Mouse (Mus musculus) liver, embryonic 13.5 days (tissue): ENCODE measurements around the gene Pitpnm1. TPM values are rescaled to one million over a fixed set of nuclear protein-coding genes. Genes with fewer than 3 reads are reported as not detected.

Experiments used
- ATAC-seq: fragments of 200-750 bp; cut with Nextera tagmentation; 2 replicates; pipeline ENCODE4 v1.8.0; 2017; ENCODE audit warnings: low read depth, mild to moderate bottlenecking, moderate number of reproducible peaks, moderate library complexity
- DNase-seq: peaks from one replicate; pipeline ENCODE4 v3.0.0; 2022
- H3K27ac ChIP-seq: fragments of 300-500 bp; sonication (generic); 2 replicates; pipeline ENCODE4 v1.5.1; 2015; ENCODE audit warnings: moderate library complexity, mild to moderate bottlenecking, inconsistent platforms
- H3K27me3 ChIP-seq: fragments of 300-500 bp; sonication (generic); 2 replicates; pipeline ENCODE4 v1.6.1; 2015; ENCODE audit warnings: mild to moderate bottlenecking, inconsistent platforms
- H3K36me3 ChIP-seq: fragments of 300-500 bp; sonication (generic); 2 replicates; pipeline ENCODE4 v1.6.1; 2015; ENCODE audit warnings: mild to moderate bottlenecking, inconsistent platforms
- H3K4me1 ChIP-seq: fragments of 300-500 bp; sonication (generic); replicated peaks from 2 replicates; pipeline ENCODE4 v1.6.1; 2015; ENCODE audit warnings: inconsistent platforms
- H3K4me2 ChIP-seq: fragments of 300-500 bp; sonication (generic); 2 replicates; pipeline ENCODE4 v1.6.1; 2015; ENCODE audit warnings: inconsistent platforms, mild to moderate bottlenecking, moderate library complexity
- H3K4me3 ChIP-seq: fragments of 300-500 bp; sonication (generic); replicated peaks from 2 replicates; pipeline ENCODE4 v1.5.1; 2015; ENCODE audit warnings: mild to moderate bottlenecking, inconsistent platforms
- H3K9ac ChIP-seq: fragments of 300-500 bp; sonication (generic); 2 replicates; pipeline ENCODE4 v1.6.1; 2015; ENCODE audit warnings: mild to moderate bottlenecking, inconsistent platforms
- H3K9me3 ChIP-seq: fragments of 300-500 bp; sonication (generic); replicated peaks from 2 replicates; pipeline ENCODE4 v1.6.1; 2016; ENCODE audit warnings: inconsistent platforms
- WGBS: fragments of 180-500 bp; shearing (Covaris S2); methylation state at CpG from one replicate; pipeline ENCODE4 v1.1.7; 2015; ENCODE audit not compliant: insufficient replicate concordance; 5-methylcytosine and 5-hydroxymethylcytosine counted together
- polyA plus RNA-seq: library from polyadenylated mRNA; unstranded; fragments of >200 nt; fragmentation: Nextera tagmentation; extraction: Ambion mirVana; gene quantifications from 2 replicates; pipeline ENCODE4 v1.2.1, GENCODE M21; 2015

Pitpnm1 gene
- polyA plus RNA-seq, 1 experiment from 2014 or later = 2.8 TPM

DNA sequence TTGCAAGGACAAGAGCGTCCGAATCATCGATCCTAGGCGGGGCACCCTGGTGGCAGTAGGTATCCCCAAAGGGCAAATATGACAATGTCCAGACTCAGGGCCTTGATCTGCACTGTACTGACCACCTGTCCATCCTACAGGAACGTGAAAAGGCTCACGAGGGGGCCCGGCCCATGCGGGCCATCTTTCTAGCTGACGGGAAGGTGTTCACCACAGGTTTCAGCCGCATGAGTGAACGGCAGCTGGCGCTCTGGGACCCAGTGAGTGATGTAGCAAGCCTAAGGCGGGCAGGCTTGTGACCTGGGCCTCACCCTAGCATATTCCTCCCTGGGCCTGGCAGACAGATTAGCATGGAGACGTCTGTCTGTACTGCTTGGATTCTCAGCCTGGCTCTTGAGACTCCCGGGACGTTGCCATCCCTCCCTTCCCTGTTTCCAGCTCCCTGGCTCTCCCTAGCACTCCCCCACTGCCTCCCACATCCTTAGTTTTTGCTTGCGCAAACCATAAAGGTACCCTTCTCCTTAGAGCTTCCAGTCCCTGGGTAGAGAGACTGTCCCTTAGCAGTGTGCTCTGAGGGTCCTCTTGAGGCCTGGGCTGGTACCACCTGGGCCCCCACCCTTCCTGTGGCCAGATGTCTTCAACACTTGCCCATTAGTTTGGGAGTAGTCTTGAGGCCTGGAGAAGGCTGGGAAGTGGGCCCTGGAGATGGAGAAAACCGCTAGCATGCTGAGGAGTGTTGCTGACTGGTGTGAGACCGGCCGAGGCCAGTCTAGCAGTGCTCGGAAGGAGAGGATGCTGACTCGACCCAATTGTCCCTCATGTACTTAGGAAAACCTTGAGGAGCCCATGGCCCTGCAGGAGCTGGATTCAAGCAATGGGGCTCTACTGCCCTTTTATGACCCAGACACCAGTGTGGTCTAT, 51.0 kb downstream of the Pitpnm1 start:
- Histone ChIP-seq H3K36me3 (peaks cover 44% of the 10 kb centered on the region), H3K9ac (no peak overlapping the region), H3K4me2 (no peak overlapping the region), H3K4me3 (no peak overlapping the region), H3K27ac (no peak overlapping the region), H3K4me1 (peaks cover 76% of the 10 kb centered on the region), H3K27me3 (no peaks in the 10 kb centered on the region), H3K9me3 (0 out of 2 replicates have a peak, but pooled peaks cover 2% of the 10 kb centered on the region)
- no peak for ATAC-seq
- DNase-seq = no peak
- WGBS = 80% methylated on average over 22 of the region's 22 CpGs

DNA sequence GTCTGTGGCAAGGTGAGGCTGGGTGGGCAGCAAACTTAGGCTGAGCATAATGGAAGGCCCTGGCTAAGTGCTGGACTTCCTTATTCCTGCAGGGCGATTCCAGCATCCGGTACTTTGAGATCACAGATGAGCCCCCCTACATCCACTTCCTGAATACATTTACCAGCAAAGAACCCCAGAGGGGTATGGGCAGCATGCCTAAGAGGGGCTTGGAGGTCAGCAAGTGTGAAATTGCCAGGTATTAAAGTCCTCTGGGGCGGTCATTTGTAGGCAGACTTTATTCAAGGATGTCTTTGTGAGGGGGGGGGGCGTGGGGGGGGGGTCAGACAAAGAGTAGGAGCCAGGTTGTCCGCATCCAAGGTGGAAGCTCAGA, 51.7 kb downstream of the Pitpnm1 start:
- WGBS = 67% methylated on average over 5 of the region's 5 CpGs
- H3K4me3 ChIP-seq = no peak overlapping the region
- H3K27me3 ChIP-seq = no peaks in the 10 kb centered on the region
- DNase-seq = no peak
- no peak overlapping the region for H3K27ac ChIP-seq
- peaks cover 51% of the 10 kb centered on the region for H3K36me3 ChIP-seq
- no peak for ATAC-seq
- H3K4me2 ChIP-seq = no peak overlapping the region
- no peaks in the 10 kb centered on the region for H3K9me3 ChIP-seq
- H3K4me1 ChIP-seq = peaks cover 77% of the 10 kb centered on the region
- no peak overlapping the region for H3K9ac ChIP-seq

DNA sequence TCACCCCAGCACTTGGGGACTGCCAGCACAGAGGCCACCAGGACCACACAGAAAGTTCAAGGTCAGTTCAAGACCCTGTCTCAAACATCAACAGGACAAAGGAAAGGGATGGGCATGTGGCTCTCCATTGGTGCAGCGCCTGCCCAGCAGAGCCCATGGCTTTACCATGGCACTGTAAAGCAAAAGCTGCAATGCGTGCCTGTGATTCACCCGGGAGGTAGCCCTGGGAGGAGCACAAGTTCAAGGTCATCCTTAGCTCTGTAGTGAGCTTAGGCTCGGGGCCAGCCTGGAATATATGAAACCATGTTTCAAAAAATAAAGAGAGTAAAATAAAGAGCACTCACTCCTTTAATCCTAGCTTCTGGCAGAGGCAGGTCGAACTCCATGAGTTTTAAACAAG, 52.1 kb downstream of the Pitpnm1 start:
- H3K4me2 ChIP-seq = no peak overlapping the region
- 75% methylated on average over 5 of the region's 5 CpGs for WGBS
- peaks cover 77% of the 10 kb centered on the region for H3K4me1 ChIP-seq
- H3K27me3 ChIP-seq = no peaks in the 10 kb centered on the region
- no peaks in the 10 kb centered on the region for H3K9me3 ChIP-seq
- H3K4me3 ChIP-seq = no peak overlapping the region
- ATAC-seq (no peak), DNase-seq (no peak)
- H3K36me3 ChIP-seq = peaks cover 55% of the 10 kb centered on the region
- no peak overlapping the region for H3K27ac ChIP-seq
- H3K9ac ChIP-seq = no peak overlapping the region

DNA sequence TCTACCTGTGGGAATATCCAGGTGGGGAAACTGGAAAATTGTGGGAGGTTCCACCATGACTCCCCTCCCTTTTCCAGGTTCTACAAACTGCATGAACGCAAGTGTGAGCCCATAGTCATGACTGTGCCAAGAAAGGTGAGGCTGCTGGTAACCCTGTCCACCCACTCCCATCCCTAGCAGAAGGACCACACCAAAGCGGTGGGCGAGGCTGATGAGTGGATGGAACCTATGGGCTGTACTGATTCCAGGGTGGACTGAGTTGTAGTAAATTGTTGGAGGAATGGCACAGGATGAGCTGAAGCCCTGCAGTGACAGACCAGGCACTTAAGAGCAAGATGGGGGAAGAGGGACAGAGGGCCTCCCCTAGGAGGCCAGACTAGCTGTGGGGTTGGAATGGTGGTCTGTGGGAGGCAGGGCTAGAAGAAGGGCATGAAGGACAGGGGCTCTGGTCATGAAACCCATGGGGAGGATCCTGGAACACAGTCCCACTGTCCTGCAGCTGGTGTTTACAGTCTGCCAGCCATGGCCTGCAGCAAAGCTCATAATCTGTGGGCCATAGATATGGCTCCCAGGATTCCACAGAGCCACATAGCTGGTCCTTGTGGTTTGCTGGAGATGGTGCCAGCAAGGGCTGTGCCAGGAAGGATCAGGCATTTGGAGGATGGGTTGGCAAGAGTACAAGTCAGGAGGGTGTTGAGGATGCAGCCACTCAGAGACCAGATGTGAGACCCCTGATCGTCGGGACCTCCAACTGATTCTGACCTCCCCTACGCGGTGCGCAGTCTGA, 52.8 kb downstream of the Pitpnm1 start:
- DNase-seq = no peak
- H3K27ac ChIP-seq = no peak overlapping the region
- no peak overlapping the region for H3K4me3 ChIP-seq

DNA sequence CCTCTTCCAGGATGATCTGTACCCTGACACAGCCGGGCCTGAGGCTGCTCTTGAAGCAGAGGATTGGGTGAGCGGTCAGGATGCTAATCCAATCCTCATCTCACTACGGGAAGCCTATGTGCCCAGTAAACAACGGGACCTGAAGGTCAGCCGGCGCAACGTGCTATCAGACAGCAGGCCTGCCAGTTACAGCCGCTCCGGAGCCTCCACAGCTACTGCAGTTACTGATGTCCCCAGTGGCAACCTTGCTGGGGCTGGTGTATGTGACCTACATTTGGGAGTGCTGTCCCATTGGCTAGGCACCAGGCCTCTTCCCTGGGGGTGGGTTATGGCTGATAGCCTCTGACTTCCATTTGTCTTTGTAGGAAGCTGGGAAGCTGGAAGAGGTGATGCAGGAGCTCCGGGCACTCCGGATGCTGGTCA, 53.4 kb downstream of the Pitpnm1 start, which contains the start of gene Ptprcap:
TSS of gene Ptprcap (plus strand) at position 373 of the 423 bp plus-strand sequence.
- Histone ChIP-seq H3K4me3 (peak within 1 kb of the TSS; percentile 33; the same call in 1 of the 2 replicates), H3K27ac (peak within 1 kb of the TSS; percentile 55; the same call in 1 of the 2 replicates), H3K9me3 (no peaks in the 10 kb centered on the region), H3K27me3 (no peaks in the 10 kb centered on the region), H3K4me1 (peaks cover 66% of the 10 kb centered on the region), H3K9ac (peak within 1 kb of the TSS; percentile 51), H3K4me2 (peak within 1 kb of the TSS; percentile 41; the same call in 1 of the 2 replicates), H3K36me3 (peaks cover 68% of the 10 kb centered on the region)
- no peak for DNase-seq
- ATAC-seq = no peak
- 78% methylated on average over 11 of the region's 11 CpGs for WGBS

More for the DNA sequence above, 52.8 kb downstream of the Pitpnm1 start:
- peaks cover 72% of the 10 kb centered on the region for H3K4me1 ChIP-seq
- 79% methylated on average over 8 of the region's 8 CpGs for WGBS
- H3K4me2 ChIP-seq = no peak overlapping the region
- H3K27me3 ChIP-seq = no peaks in the 10 kb centered on the region
- H3K9ac ChIP-seq = no peak overlapping the region
- ATAC-seq = no peak
- peaks cover 62% of the 10 kb centered on the region for H3K36me3 ChIP-seq
- no peaks in the 10 kb centered on the region for H3K9me3 ChIP-seq

DNA sequence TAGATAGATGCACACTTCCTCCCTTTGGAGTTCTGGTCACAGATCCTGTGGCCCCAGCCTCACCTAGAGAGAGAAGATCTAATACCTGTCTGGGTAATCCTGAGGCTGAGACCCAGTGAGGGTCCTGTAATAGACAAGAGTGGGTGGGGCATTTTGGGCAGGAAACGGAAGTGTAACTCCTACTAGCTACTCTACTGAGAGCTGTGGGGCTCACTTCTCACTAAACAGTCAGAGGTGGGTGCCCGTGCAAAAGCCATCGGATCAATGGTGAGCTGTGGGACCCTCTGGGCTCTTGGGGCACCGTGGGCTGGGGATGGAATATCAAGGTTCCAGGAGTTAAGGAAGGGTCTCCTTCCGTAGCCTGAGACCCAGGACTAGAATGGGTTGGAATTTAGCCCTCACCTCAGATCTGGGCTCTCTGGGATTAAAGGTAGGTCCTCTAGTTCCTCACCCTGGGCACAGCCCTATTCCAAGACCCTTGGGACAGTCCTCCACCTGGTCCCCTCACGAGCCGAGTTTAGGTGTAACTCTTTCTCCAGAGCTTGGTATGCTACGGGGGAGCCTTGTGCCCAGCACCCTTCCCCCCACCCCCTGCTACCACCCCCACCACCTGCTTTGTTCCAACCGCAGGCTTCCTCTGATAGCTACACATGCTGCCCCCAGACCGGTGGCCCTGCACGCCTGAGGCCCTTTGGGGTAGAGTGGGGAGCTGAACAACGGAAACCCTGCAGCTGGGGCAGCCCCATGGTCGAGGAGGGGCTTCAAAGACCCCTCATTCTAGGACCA, 54.8 kb downstream of the Pitpnm1 start:
- ATAC-seq (peak; percentile 22; the same call in 1 of the 2 replicates), DNase-seq (no peak)
- Histone ChIP-seq H3K4me1 (peaks cover 54% of the 10 kb centered on the region), H3K9me3 (no peaks in the 10 kb centered on the region), H3K27ac (peak overlapping the region; percentile 55), H3K36me3 (peaks cover 82% of the 10 kb centered on the region), H3K9ac (peak overlapping the region; percentile 51), H3K4me2 (peak overlapping the region; percentile 41), H3K27me3 (no peaks in the 10 kb centered on the region), H3K4me3 (peak overlapping the region; percentile 33)
- 25% methylated on average over 13 of the region's 13 CpGs for WGBS

DNA sequence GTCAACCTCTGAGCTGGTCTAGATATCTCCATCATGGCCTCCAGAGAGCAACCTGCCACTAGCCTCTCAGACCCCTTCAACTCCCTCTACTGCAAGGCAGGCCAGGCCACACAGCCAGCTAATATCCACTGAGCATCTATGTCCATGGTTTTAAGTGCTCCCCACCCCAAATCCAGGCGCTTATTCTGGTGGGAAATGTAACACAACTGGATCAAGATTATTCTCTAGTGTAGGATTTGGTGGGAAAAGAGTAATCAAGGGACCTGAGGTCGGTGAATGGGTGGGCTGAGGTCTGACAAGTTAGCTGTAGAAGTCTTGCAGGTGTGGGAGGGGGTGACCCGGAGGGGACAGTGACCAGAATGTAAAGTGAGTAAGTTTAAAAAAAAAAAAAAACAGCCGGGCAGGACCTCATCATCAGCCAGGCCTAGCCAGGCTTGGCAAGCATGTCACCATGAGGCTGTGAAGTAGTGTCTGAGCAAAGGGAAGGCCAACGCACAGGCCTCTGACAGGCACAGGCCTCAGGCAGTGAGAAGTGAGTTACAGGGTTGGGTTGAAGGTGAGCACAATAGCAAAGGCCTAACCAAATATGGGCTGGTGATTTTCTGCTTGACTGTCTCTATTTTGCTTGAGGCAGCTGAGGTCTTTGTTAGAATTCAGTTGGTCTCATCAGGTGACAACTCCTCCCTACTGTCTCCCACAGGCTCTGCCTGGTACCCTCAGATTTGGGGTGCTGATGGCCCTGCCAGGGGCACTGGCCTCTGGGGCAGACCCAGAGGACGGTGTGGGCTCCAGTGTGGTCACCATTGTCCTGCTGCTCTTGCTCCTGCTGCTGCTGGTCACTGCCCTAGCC, 55.6 kb downstream of the Pitpnm1 start:
- Histone ChIP-seq H3K4me1 (peaks cover 47% of the 10 kb centered on the region), H3K4me3 (peak overlapping the region; percentile 33), H3K4me2 (peak overlapping the region; percentile 41), H3K9me3 (no peaks in the 10 kb centered on the region), H3K27me3 (no peaks in the 10 kb centered on the region), H3K27ac (peak overlapping the region; percentile 55; the same call in 1 of the 2 replicates), H3K36me3 (peaks cover 80% of the 10 kb centered on the region), H3K9ac (peak overlapping the region; percentile 51)
- ATAC-seq (no peak), DNase-seq (no peak)
- 51% methylated on average over 6 of the region's 6 CpGs for WGBS

DNA sequence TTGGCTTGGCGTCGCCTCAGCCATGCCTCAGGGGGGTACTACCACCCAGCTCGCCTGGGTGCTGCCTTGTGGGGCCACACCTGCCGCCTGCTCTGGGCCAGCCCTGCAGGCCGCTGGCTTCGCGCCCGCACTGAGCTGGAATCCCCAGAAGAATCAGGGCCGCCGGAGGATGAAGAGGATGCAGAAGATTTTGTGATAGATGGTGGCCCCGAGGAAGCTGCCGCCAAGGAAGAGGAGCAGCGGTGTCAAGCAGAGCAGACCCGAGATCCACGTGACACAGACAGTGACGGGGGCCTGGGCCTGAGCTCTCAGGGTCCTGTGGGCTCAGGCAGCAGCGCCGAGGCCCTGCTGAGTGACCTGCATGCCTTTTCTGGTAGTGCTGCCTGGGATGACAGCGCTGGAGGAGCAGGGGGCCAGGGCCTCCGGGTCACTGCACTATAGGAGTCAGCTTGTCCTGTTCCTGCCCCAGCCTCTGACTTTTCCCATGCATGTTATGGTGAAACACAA, 56.3 kb downstream of the Pitpnm1 start:
- ATAC-seq (no peak), DNase-seq (no peak)
- Histone ChIP-seq H3K4me1 (peaks cover 43% of the 10 kb centered on the region), H3K4me2 (0 out of 2 replicates have a peak overlapping the region, but pooled peaks have one; percentile 41), H3K9ac (no peak overlapping the region), H3K27ac (0 out of 2 replicates have a peak overlapping the region, but pooled peaks have one; percentile 55), H3K27me3 (no peaks in the 10 kb centered on the region), H3K4me3 (no peak overlapping the region), H3K36me3 (peaks cover 80% of the 10 kb centered on the region), H3K9me3 (no peaks in the 10 kb centered on the region)
- 71% methylated on average over 20 of the region's 20 CpGs for WGBS

DNA sequence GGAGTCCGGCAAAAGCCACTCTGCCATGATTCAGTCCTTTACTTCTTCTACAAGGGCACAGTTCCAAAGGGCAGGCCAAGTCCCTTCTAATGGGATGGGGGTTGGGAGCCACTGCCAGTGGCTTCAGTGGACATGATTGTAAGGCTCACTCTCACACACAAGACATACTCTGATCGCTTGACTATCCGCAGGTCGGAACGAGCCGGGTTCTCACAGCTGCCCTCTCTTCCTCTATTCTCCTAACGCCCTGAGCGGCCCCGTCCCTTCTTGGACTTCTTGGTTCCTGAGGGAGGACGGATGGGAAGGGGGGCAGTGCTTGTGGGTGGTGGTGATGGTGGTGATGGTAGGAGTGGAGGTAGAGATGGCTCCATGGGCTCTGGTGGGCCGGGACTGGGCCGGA, 57.0 kb downstream of the Pitpnm1 start:
- no peak for DNase-seq
- ATAC-seq = no peak
- H3K27me3 ChIP-seq = no peaks in the 10 kb centered on the region
- H3K27ac ChIP-seq = no peak overlapping the region
- H3K36me3 ChIP-seq = peaks cover 82% of the 10 kb centered on the region
- no peak overlapping the region for H3K4me2 ChIP-seq
- H3K9me3 ChIP-seq = no peaks in the 10 kb centered on the region
- H3K4me1 ChIP-seq = peaks cover 47% of the 10 kb centered on the region
- WGBS = 86% methylated on average over 12 of the region's 12 CpGs
- no peak overlapping the region for H3K9ac ChIP-seq
- no peak overlapping the region for H3K4me3 ChIP-seq

DNA sequence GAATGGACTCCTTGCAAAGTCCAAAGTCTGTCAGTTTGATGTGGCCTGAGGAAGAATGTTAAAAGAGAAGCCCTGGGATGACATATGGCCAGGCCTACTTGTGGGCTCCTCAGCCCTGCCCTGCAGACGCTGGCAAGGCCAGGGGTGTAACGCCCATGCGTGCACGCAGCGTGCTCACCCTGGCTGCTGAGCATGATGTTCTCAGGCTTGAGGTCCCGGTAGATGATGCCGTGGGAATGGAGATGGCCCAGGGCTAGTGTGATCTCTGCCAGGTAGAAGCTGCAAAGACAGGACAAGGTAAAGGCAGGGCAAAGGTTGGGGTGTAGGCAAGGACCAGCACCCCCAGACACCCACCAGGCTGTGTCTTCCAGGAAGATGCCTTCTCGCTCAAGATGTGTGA, 59.3 kb downstream of the Pitpnm1 start:
- no peaks in the 10 kb centered on the region for H3K9me3 ChIP-seq
- H3K27me3 ChIP-seq = no peaks in the 10 kb centered on the region
- no peak overlapping the region for H3K27ac ChIP-seq
- H3K9ac ChIP-seq = no peak overlapping the region
- H3K36me3 ChIP-seq = peaks cover 62% of the 10 kb centered on the region
- ATAC-seq (no peak), DNase-seq (no peak)
- no peak overlapping the region for H3K4me2 ChIP-seq
- H3K4me3 ChIP-seq = no peak overlapping the region
- peaks cover 51% of the 10 kb centered on the region for H3K4me1 ChIP-seq
- 89% methylated on average over 8 of the region's 8 CpGs for WGBS
